In genomic region chr11:19641153-19641552, GRCm38 (mm10) we compare ENCODE assay signal across 11 mouse cellular contexts.
A peak's percentile ranks its signal among the peaks of the same experiment; 100 is the strongest.
DNase-seq lines count a peak whose midpoint lies in the region; ATAC-seq and TF ChIP-seq lines count a peak whose summit lies in the region.
"Had no signal": no experiment of that assay in that cellular context is flagged by ENCODE, and none has a peak within 500 bp of the region (broad histone marks: within the 10 kb centered on the region; RNA-seq: fewer than 3 reads in every experiment).

No protein-coding gene starts in this region.

- H3K9me3 ChIP-seq in heart, embryonic 11.5 days (replicated peaks; ENCODE audit: control insufficient read depth, low read length), result no peaks in the 10 kb centered on the region
- H3K9me3 ChIP-seq in liver, postnatal 0 days (ENCODE audit: low read length), result no peaks in the 10 kb centered on the region
- H3K9me3 ChIP-seq: stomach, embryonic 15.5 days had no signal

- no peak for TF ChIP-seq CTCF in liver, postnatal 0 days (IDR thresholded peaks at IDR 0.05; ENCODE audit: low read depth)

- no peak overlapping the region for H3K9ac ChIP-seq in heart, embryonic 11.5 days (ENCODE audit: low read depth, low read length)
- H3K9ac ChIP-seq in liver, postnatal 0 days (replicated peaks), result no peak overlapping the region
- H3K9ac ChIP-seq: lung, embryonic 14.5 days; stomach, embryonic 15.5 days had no signal

- peaks cover 5% of the 10 kb centered on the region; the same call in 1 of the 2 replicates for H3K4me1 ChIP-seq in heart, embryonic 11.5 days (ENCODE audit: control insufficient read depth, insufficient read depth, low read length)
- H3K4me1 ChIP-seq in liver, postnatal 0 days (ENCODE audit: insufficient read depth), result no peaks in the 10 kb centered on the region
- H3K4me1 ChIP-seq: stomach, embryonic 15.5 days had no signal

- no peak overlapping the region for H3K4me2 ChIP-seq in heart, embryonic 11.5 days
- no peak overlapping the region for H3K4me2 ChIP-seq in liver, postnatal 0 days (ENCODE audit: low read depth, low read length)
- H3K4me2 ChIP-seq: lung, embryonic 14.5 days; stomach, embryonic 15.5 days had no signal

- H3K36me3 ChIP-seq in heart, embryonic 11.5 days (ENCODE audit: control insufficient read depth, insufficient read depth, low read length), result no peaks in the 10 kb centered on the region
- H3K36me3 ChIP-seq in liver, postnatal 0 days (replicated peaks; ENCODE audit: insufficient read depth, low read length), result no peaks in the 10 kb centered on the region
- H3K36me3 ChIP-seq: stomach, embryonic 15.5 days had no signal

- TF ChIP-seq EP300 in liver, postnatal 0 days (IDR thresholded peaks at IDR 0.05; ENCODE audit: low read depth), result no peak

- no peak overlapping the region for H3K27ac ChIP-seq in heart, embryonic 11.5 days (ENCODE audit: low read depth, low read length)
- no peak overlapping the region for H3K27ac ChIP-seq in liver, postnatal 0 days (ENCODE audit: low read depth)
- H3K27ac ChIP-seq: hindbrain, postnatal 0 days; stomach, embryonic 15.5 days had no signal

- WGBS in heart, embryonic 11.5 days (ENCODE audit: insufficient replicate concordance), result 56% methylated on average over 8 of the region's 8 CpGs
- WGBS in liver, postnatal 0 days (ENCODE audit: insufficient replicate concordance), result 68% methylated on average over 8 of the region's 8 CpGs

- peak; percentile 21 to 37 for DNase-seq in heart, adult 18-20 months
- peak; percentile 48 for DNase-seq in adrenal gland, postnatal 14 days
- DNase-seq in gastrocnemius, postnatal 25 days, result peak; percentile 64
- peak; percentile 22 for DNase-seq in kidney, postnatal 14 days
- no peak for DNase-seq in liver, postnatal 0 days
- no peak for DNase-seq in cerebellum, postnatal 36 days
- DNase-seq: lung, embryonic 14.5 days had no signal

- H3K27me3 ChIP-seq in heart, embryonic 11.5 days (ENCODE audit: control insufficient read depth, insufficient read depth, low read length), result no peaks in the 10 kb centered on the region
- no peaks in the 10 kb centered on the region for H3K27me3 ChIP-seq in liver, postnatal 0 days (ENCODE audit: insufficient read depth, low read length)
- H3K27me3 ChIP-seq: stomach, embryonic 15.5 days had no signal

- ATAC-seq in heart, embryonic 11.5 days (replicated peaks; ENCODE audit: insufficient number of reproducible peaks, low FRiP score, low TSS enrichment), result no peak
- no peak for ATAC-seq in liver, postnatal 0 days
- ATAC-seq in CD4-positive, CD25-positive, alpha-beta regulatory T cell, adult 4 months, result no peak
- ATAC-seq: hindbrain, postnatal 0 days had no signal

- H3K4me3 ChIP-seq in heart, embryonic 11.5 days (ENCODE audit: low read depth, low read length), result no peak overlapping the region
- no peak overlapping the region for H3K4me3 ChIP-seq in liver, postnatal 0 days (ENCODE audit: low read depth, low read length)
- H3K4me3 ChIP-seq: stomach, embryonic 15.5 days had no signal

Comparison
In these comparisons a context has a peak if more than half of its experiments do, and no peak if none do; other contexts are left out.
1. DNase-seq: peak in heart, adult 18-20 months (2 of 2), adrenal gland, postnatal 14 days (single experiment), gastrocnemius, postnatal 25 days (single experiment) and kidney, postnatal 14 days (single experiment); none in liver, postnatal 0 days (single experiment) and cerebellum, postnatal 36 days (0 of 2).